Mouse (Mus musculus) lung, adult 2 months (tissue): ENCODE measurements around the gene Eddm3b. TPM values are rescaled to one million over a fixed set of nuclear protein-coding genes. Genes with fewer than 3 reads are reported as not detected.
"Not testable (repeated sequence)": the region's sequence is repeated elsewhere in the genome, so short reads cannot be mapped to it uniquely, and the experiment has no call there.

Experiments used
- DNase-seq: peaks from one replicate; pipeline ENCODE4 v3.0.0; 2022
- H3K4me1 ChIP-seq: fragments of 200-500 bp; 2 replicates; pipeline ENCODE4 v1.6.1; 2011; ENCODE audit warnings: low read length; ENCODE audit not compliant: control insufficient read depth, insufficient read depth
- H3K4me3 ChIP-seq: fragments of 200-500 bp; replicated peaks from 2 replicates; pipeline ENCODE3; 2011; ENCODE audit warnings: low read depth, mild to moderate bottlenecking, control low read depth, low read length; ENCODE audit errors: extremely low read depth
- CTCF ChIP-seq: fragments of 200-500 bp; IDR thresholded peaks from 2 replicates; pipeline ENCODE4 v1.5.1; 2011; ENCODE audit warnings: mild to moderate bottlenecking, low read length, control low read depth; ENCODE audit not compliant: insufficient read depth
- POLR2A ChIP-seq: fragments of 200-500 bp; IDR thresholded peaks from 2 replicates; pipeline ENCODE4 v1.6.1; 2011; ENCODE audit warnings: low read depth, mild to moderate bottlenecking, control low read depth, low read length, borderline replicate concordance; ENCODE audit errors: extremely low read depth
- WGBS: fragments of 180-500 bp; shearing (Covaris S2); methylation state at CpG from one replicate; pipeline ENCODE4 v1.1.7; 2018; 5-methylcytosine and 5-hydroxymethylcytosine counted together
- polyA plus RNA-seq: library from polyadenylated mRNA; depleted of rRNA; stranded (reverse); fragments of >200 nt; gene quantifications from 2 replicates; pipeline ENCODE4 v1.2.3, GENCODE M21; 2012; rRNA removed

Gene Eddm3b
- polyA plus RNA-seq, 1 experiment: not detected

GRCm38 (mm10) chr14:51150206-51150831 is 36.1 kb downstream of the Eddm3b start:
- no peak for TF ChIP-seq CTCF
- TF ChIP-seq POLR2A: no peak
- 83% methylated on average over 3 of the region's 3 CpGs for WGBS
- H3K4me1 ChIP-seq: no peaks in the 10 kb centered on the region
- no peak overlapping the region for H3K4me3 ChIP-seq
- DNase-seq: no peak

GRCm38 (mm10) chr14:51152249-51152870 is 38.1 kb downstream of the Eddm3b start:
- H3K4me3 ChIP-seq: no peak overlapping the region
- DNase-seq: no peak
- H3K4me1 ChIP-seq: no peaks in the 10 kb centered on the region; the same call in 1 of the 2 replicates
- WGBS: 54% methylated on average over 5 of the region's 5 CpGs
- TF ChIP-seq CTCF (no peak), POLR2A (no peak)

GRCm38 (mm10) chr14:51156056-51156735 is 42.0 kb downstream of the Eddm3b start:
- DNase-seq: no peak
- Histone ChIP-seq H3K4me3 (no peak overlapping the region), H3K4me1 (no peaks in the 10 kb centered on the region; the same call in 1 of the 2 replicates)
- 80% methylated on average over 5 of the region's 5 CpGs for WGBS
- no peak for TF ChIP-seq CTCF
- no peak for TF ChIP-seq POLR2A

GRCm38 (mm10) chr14:51156736-51157068 is 42.5 kb downstream of the Eddm3b start:
- no peaks in the 10 kb centered on the region; the same call in 1 of the 2 replicates for H3K4me1 ChIP-seq
- no peak for DNase-seq
- TF ChIP-seq POLR2A: no peak
- TF ChIP-seq CTCF: no peak
- H3K4me3 ChIP-seq: no peak overlapping the region
- 35% methylated on average over 4 of the region's 4 CpGs for WGBS

- H3K4me3 ChIP-seq: no peak overlapping the region
- TF ChIP-seq CTCF (no peak), POLR2A (no peak)
- H3K4me1 ChIP-seq: no peaks in the 10 kb centered on the region; the same call in 1 of the 2 replicates
- DNase-seq: no peak
- 87% methylated on average over 1 of the region's 1 CpGs for WGBS
Observed at GRCm38 (mm10) chr14:51157072-51157471, 42.8 kb downstream of the Eddm3b start.

- WGBS: 95% methylated on average over 3 of the region's 3 CpGs
- not testable (repeated sequence) for DNase-seq, H3K4me1 ChIP-seq, H3K4me3 ChIP-seq
Observed at GRCm38 (mm10) chr14:51161976-51162375, 47.8 kb downstream of the Eddm3b start, which contains the start of gene Rnase2b. TSS of gene Rnase2b (plus strand) at chr14:51162260.

DNA sequence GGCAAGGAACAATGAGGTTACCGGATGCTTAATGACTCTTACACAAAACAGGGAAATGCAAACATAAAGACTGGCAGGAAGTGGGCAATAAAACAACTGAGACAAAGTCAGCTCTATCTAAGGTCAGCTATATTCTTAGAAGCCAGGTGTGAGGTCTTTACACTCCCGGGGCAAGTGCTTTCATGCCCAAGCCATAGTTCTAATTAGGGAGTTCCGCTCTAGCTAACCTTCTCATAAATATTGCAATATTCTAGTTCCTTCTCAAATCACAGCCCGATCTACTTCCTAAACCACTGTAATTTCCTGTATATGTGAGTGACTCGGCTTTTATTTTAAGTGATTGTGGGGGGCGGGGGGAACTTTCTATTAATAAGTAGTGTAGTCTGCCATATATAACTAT is 49.1 kb downstream of the Eddm3b start:
- not testable (repeated sequence) for H3K4me3 ChIP-seq, DNase-seq, H3K4me1 ChIP-seq
- WGBS: 46% methylated on average over 6 of the region's 6 CpGs

GRCm38 (mm10) chr14:51165435-51165834 is 51.2 kb downstream of the Eddm3b start:
- H3K4me3 ChIP-seq: no peak overlapping the region
- TF ChIP-seq POLR2A (no peak), CTCF (no peak)
- WGBS: 89% methylated on average over 1 of the region's 1 CpGs
- H3K4me1 ChIP-seq: peaks cover 5% of the 10 kb centered on the region
- DNase-seq: no peak

- Histone ChIP-seq H3K4me1 (peaks cover 5% of the 10 kb centered on the region), H3K4me3 (no peak overlapping the region)
- no peak for TF ChIP-seq CTCF
- TF ChIP-seq POLR2A: no peak
- DNase-seq: no peak
Observed at GRCm38 (mm10) chr14:51166068-51166467, 51.8 kb downstream of the Eddm3b start.

Other genes with a start within 250 kb of the Eddm3b start
- 28.1 and 28.6 TPM in 2 replicates for gene Tep1, start 243.9 kb upstream of the Eddm3b start, polyA plus RNA-seq
- 1.4 and 3.7 TPM in 2 replicates for gene Klhl33, start 216.9 kb upstream of the Eddm3b start, polyA plus RNA-seq
- 104 and 122 TPM in 2 replicates for gene Osgep, start 189.5 kb upstream of the Eddm3b start, polyA plus RNA-seq
- 12.0 and 23.2 TPM in 2 replicates for gene Apex1, start 189.5 kb upstream of the Eddm3b start, polyA plus RNA-seq
- 99.1 and 111 TPM in 2 replicates for gene Pip4p1, start 183.6 kb upstream of the Eddm3b start, polyA plus RNA-seq
- 35.3 and 37.0 TPM in 2 replicates for gene Pnp, start 183.3 kb upstream of the Eddm3b start, polyA plus RNA-seq
- 20.3 and 46.2 TPM in 2 replicates for gene Gm49342, start 169.9 kb upstream of the Eddm3b start, polyA plus RNA-seq
- 0.97 and 1.1 TPM in 2 replicates for gene Pnp2, start 158.4 kb upstream of the Eddm3b start, polyA plus RNA-seq
- gene Rnase10, start 106.7 kb upstream of the Eddm3b start, polyA plus RNA-seq: 0.14 TPM in 1 of 2 replicates, not detected in the other
- gene Rnase9, start 72.6 kb upstream of the Eddm3b start, polyA plus RNA-seq: not detected in 2 replicates
- not detected in 2 replicates for gene Rnase11, start 64.3 kb upstream of the Eddm3b start, polyA plus RNA-seq
- gene Rnase12, start 56.8 kb upstream of the Eddm3b start, polyA plus RNA-seq: not detected in 2 replicates
- gene Olfr750, start 40.0 kb upstream of the Eddm3b start, polyA plus RNA-seq: 3.1 and 3.6 TPM in 2 replicates
- gene Rnase4, start 23.3 kb upstream of the Eddm3b start, polyA plus RNA-seq: 581 and 650 TPM in 2 replicates
- 61.7 and 72.5 TPM in 2 replicates for gene Ang, start 23.3 kb upstream of the Eddm3b start, polyA plus RNA-seq
- 12.1 and 19.2 TPM in 2 replicates for gene Rnase6, start 9.5 kb downstream of the Eddm3b start, polyA plus RNA-seq
- gene Rnase1, start 32.4 kb downstream of the Eddm3b start, polyA plus RNA-seq: 3.7 and 4.8 TPM in 2 replicates
- 0.40 TPM in 1 of 2 replicates, not detected in the other for gene Rnase2b, start 47.8 kb downstream of the Eddm3b start, polyA plus RNA-seq
- gene Ang2, start 84.7 kb downstream of the Eddm3b start, polyA plus RNA-seq: not detected in 2 replicates
- gene Ear14, start 89.0 kb downstream of the Eddm3b start, polyA plus RNA-seq: not detected in 2 replicates
- gene Rnase2a, start 141.7 kb downstream of the Eddm3b start, polyA plus RNA-seq: not detected in 2 replicates
- gene Gm7247, start 247.3 kb downstream of the Eddm3b start, polyA plus RNA-seq: not detected in 2 replicates